Mouse (Mus musculus): ENCODE data around the gene Ctbp1.

Gene Ctbp1

GRCm38 (mm10) chr5:33245701-33246100, 29.1 kb downstream of the Ctbp1 start:
- peak; percentile 21 to 50 for DNase-seq (ENCODE audit: inconsistent age in 2 of 2, low spot score in 1 of 2)

- no peak for DNase-seq (ENCODE audit: inconsistent age in 2 of 2, low spot score in 1 of 2)
These were observed 30.3 kb downstream of the Ctbp1 start for GRCm38 (mm10) chr5:33244377-33244920.

- no peak for DNase-seq (ENCODE audit: inconsistent age in 2 of 2, low spot score in 1 of 2)
These were observed 34.9 kb downstream of the Ctbp1 start for GRCm38 (mm10) chr5:33239934-33240333.

GRCm38 (mm10) chr5:33239111-33239714, 35.6 kb downstream of the Ctbp1 start:
- no peak for DNase-seq (ENCODE audit: inconsistent age in 2 of 2, low spot score in 1 of 2)

- no peak for DNase-seq (ENCODE audit: inconsistent age in 2 of 2, low spot score in 1 of 2)
These were observed 36.5 kb downstream of the Ctbp1 start for GRCm38 (mm10) chr5:33238256-33238645.

GRCm38 (mm10) chr5:33237600-33238255, 37.1 kb downstream of the Ctbp1 start:
- DNase-seq (ENCODE audit: inconsistent age in 2 of 2, low spot score in 1 of 2), result no peak

- DNase-seq (ENCODE audit: inconsistent age in 2 of 2, low spot score in 1 of 2), result no peak
These were observed 40.3 kb downstream of the Ctbp1 start for GRCm38 (mm10) chr5:33234391-33235031.

GRCm38 (mm10) chr5:33232791-33233190, 42.0 kb downstream of the Ctbp1 start:
- no peak for DNase-seq (ENCODE audit: inconsistent age in 2 of 2, low spot score in 1 of 2)

- DNase-seq (ENCODE audit: inconsistent age in 2 of 2, low spot score in 1 of 2), result no peak
These were observed 44.5 kb downstream of the Ctbp1 start for GRCm38 (mm10) chr5:33230285-33230684.

- DNase-seq (ENCODE audit: inconsistent age in 2 of 2, low spot score in 1 of 2), result peak; percentile 18 to 56
These were observed 46.4 kb downstream of the Ctbp1 start for GRCm38 (mm10) chr5:33228428-33228827.

GRCm38 (mm10) chr5:33225673-33226072, 49.1 kb downstream of the Ctbp1 start:
- peak in 1 of 2 experiments; percentile 72 for DNase-seq (ENCODE audit: inconsistent age in 2 of 2, low spot score in 1 of 2)

GRCm38 (mm10) chr5:33224491-33224890, 50.3 kb downstream of the Ctbp1 start:
- no peak for DNase-seq (ENCODE audit: inconsistent age in 2 of 2, low spot score in 1 of 2)

GRCm38 (mm10) chr5:33222841-33223744, 51.7 kb downstream of the Ctbp1 start:
- DNase-seq (ENCODE audit: inconsistent age in 2 of 2, low spot score in 1 of 2), result no peak

GRCm38 (mm10) chr5:33222389-33222788, 52.4 kb downstream of the Ctbp1 start:
- DNase-seq (ENCODE audit: inconsistent age in 2 of 2, low spot score in 1 of 2), result peak; percentile 18 to 34

- DNase-seq (ENCODE audit: inconsistent age in 2 of 2, low spot score in 1 of 2), result no peak
These were observed 54.3 kb downstream of the Ctbp1 start for GRCm38 (mm10) chr5:33220350-33221044.

GRCm38 (mm10) chr5:33219831-33220230, 55.0 kb downstream of the Ctbp1 start:
- DNase-seq (ENCODE audit: inconsistent age in 2 of 2, low spot score in 1 of 2), result no peak

GRCm38 (mm10) chr5:33218746-33219449, 55.9 kb downstream of the Ctbp1 start:
- DNase-seq (ENCODE audit: inconsistent age in 2 of 2, low spot score in 1 of 2), result no peak

- DNase-seq (ENCODE audit: inconsistent age in 2 of 2, low spot score in 1 of 2), result no peak
These were observed 56.7 kb downstream of the Ctbp1 start, which contains the start of gene Spon2 for GRCm38 (mm10) chr5:33218081-33218480. Gene Spon2 (minus strand): TSS chr5:33218455.

GRCm38 (mm10) chr5:33217663-33218062, 57.1 kb downstream of the Ctbp1 start:
- no peak for DNase-seq (ENCODE audit: inconsistent age in 2 of 2, low spot score in 1 of 2)

- DNase-seq (ENCODE audit: inconsistent age in 2 of 2, low spot score in 1 of 2), result no peak
These were observed 60.1 kb downstream of the Ctbp1 start for GRCm38 (mm10) chr5:33214723-33215122.

Data from adrenal gland, adult (tissue).